Mouse (Mus musculus) spleen, postnatal 10 days (tissue): ENCODE results near the gene Usp21.

ENCODE experiments used
- DNase-seq, 2 experiments: peaks; one replicate each; pipeline ENCODE4 v3.0.0; 2021 to 2022; ENCODE audit warnings: low spot score in 2 of 2

The Usp21 gene

GRCm38 (mm10) chr1:171284491-171284890 lies 3.3 kb downstream of the Usp21 start:
- no peak for DNase-seq

- DNase-seq, result no peak
These were observed 4.3 kb downstream of the Usp21 start for GRCm38 (mm10) chr1:171283188-171284160.

GRCm38 (mm10) chr1:171282086-171282805 lies 5.5 kb downstream of the Usp21 start:
- DNase-seq, result peak in 1 of 2 experiments; percentile 27

GRCm38 (mm10) chr1:171281528-171281923 lies 6.3 kb downstream of the Usp21 start:
- peak; percentile 92 to 93 for DNase-seq

- peak; percentile 84 to 93 for DNase-seq
These were observed 6.8 kb downstream of the Usp21 start, which contains the start of gene Ppox for GRCm38 (mm10) chr1:171280916-171281527. Ppox (minus strand) TSS chr1:171281186.

- DNase-seq, result peak in 1 of 2 experiments; percentile 50
These were observed 7.4 kb downstream of the Usp21 start for GRCm38 (mm10) chr1:171280250-171280915.

GRCm38 (mm10) chr1:171279721-171280120 lies 8.1 kb downstream of the Usp21 start:
- DNase-seq, result peak in 1 of 2 experiments; percentile 38

- DNase-seq, result no peak
These were observed 8.6 kb downstream of the Usp21 start for GRCm38 (mm10) chr1:171279012-171279705.

GRCm38 (mm10) chr1:171278436-171278835 lies 9.4 kb downstream of the Usp21 start:
- no peak for DNase-seq

- DNase-seq, result no peak
These were observed 10.1 kb downstream of the Usp21 start for GRCm38 (mm10) chr1:171277736-171278135.

- DNase-seq, result no peak
These were observed 11.6 kb downstream of the Usp21 start for GRCm38 (mm10) chr1:171276110-171276748.

- no peak for DNase-seq
These were observed 12.6 kb downstream of the Usp21 start for GRCm38 (mm10) chr1:171275144-171275734.

GRCm38 (mm10) chr1:171274171-171274570 lies 13.6 kb downstream of the Usp21 start:
- DNase-seq, result no peak

GRCm38 (mm10) chr1:171272086-171272485 lies 15.7 kb downstream of the Usp21 start:
- no peak for DNase-seq

- DNase-seq, result no peak
These were observed 16.2 kb downstream of the Usp21 start for GRCm38 (mm10) chr1:171271622-171272021.

GRCm38 (mm10) chr1:171271196-171271595 lies 16.6 kb downstream of the Usp21 start:
- DNase-seq, result no peak

GRCm38 (mm10) chr1:171270573-171270900 lies 17.3 kb downstream of the Usp21 start:
- DNase-seq, result no peak

GRCm38 (mm10) chr1:171269848-171270572 lies 17.8 kb downstream of the Usp21 start, which contains the start of gene B4galt3:
B4galt3 (plus strand) TSS chr1:171270328.
- peak; percentile 99 for DNase-seq

GRCm38 (mm10) chr1:171268341-171268740 lies 19.4 kb downstream of the Usp21 start:
- DNase-seq, result no peak
